Mouse (Mus musculus) retina, adult 2 months (tissue): ENCODE data around the gene D6Ertd527e.
"Not testable (repeated sequence)": the region's sequence is repeated elsewhere in the genome, so short reads cannot be mapped to it uniquely, and the experiment has no call there.

ENCODE experiments used
- DNase-seq: peaks from one replicate; pipeline ENCODE4 v3.0.0-alpha.2; 2012; ENCODE audit warnings: low read depth, low spot score

D6Ertd527e gene

GRCm38 (mm10) chr6:87104123-87104796 lies at the start of gene D6Ertd527e:
TSS of gene D6Ertd527e (plus strand) at chr6:87104746.
- no peak for DNase-seq

- no peak for DNase-seq
Observed at GRCm38 (mm10) chr6:87059754-87060153, 44.8 kb upstream of the D6Ertd527e start.

GRCm38 (mm10) chr6:87063586-87063985 lies 41.0 kb upstream of the D6Ertd527e start:
- no peak for DNase-seq

- no peak for DNase-seq
Observed at GRCm38 (mm10) chr6:87068209-87068608, 36.3 kb upstream of the D6Ertd527e start.

- no peak for DNase-seq
Observed at GRCm38 (mm10) chr6:87069195-87069900, 35.2 kb upstream of the D6Ertd527e start.

GRCm38 (mm10) chr6:87070641-87071040 lies 33.9 kb upstream of the D6Ertd527e start:
- DNase-seq = no peak

- no peak for DNase-seq
Observed at GRCm38 (mm10) chr6:87072759-87073158, 31.8 kb upstream of the D6Ertd527e start.

GRCm38 (mm10) chr6:87075092-87075685 lies 29.4 kb upstream of the D6Ertd527e start:
- DNase-seq = no peak

GRCm38 (mm10) chr6:87079457-87079856 lies 25.1 kb upstream of the D6Ertd527e start:
- DNase-seq = no peak

GRCm38 (mm10) chr6:87085026-87085425 lies 19.5 kb upstream of the D6Ertd527e start:
- DNase-seq = no peak

GRCm38 (mm10) chr6:87088356-87088755 lies 16.2 kb upstream of the D6Ertd527e start:
- no peak for DNase-seq

GRCm38 (mm10) chr6:87090877-87091276 lies 13.7 kb upstream of the D6Ertd527e start:
- DNase-seq = no peak

- no peak for DNase-seq
Observed at GRCm38 (mm10) chr6:87092476-87092875, 12.1 kb upstream of the D6Ertd527e start.

GRCm38 (mm10) chr6:87093631-87094030 lies 10.9 kb upstream of the D6Ertd527e start:
- DNase-seq = not testable (repeated sequence)

GRCm38 (mm10) chr6:87099261-87099660 lies 5.3 kb upstream of the D6Ertd527e start:
- DNase-seq = no peak

GRCm38 (mm10) chr6:87099671-87100296 lies 4.8 kb upstream of the D6Ertd527e start:
- no peak for DNase-seq

GRCm38 (mm10) chr6:87100297-87101020 lies 4.1 kb upstream of the D6Ertd527e start:
- DNase-seq = no peak

- peak; percentile 55 for DNase-seq
Observed at GRCm38 (mm10) chr6:87101281-87101954, 3.1 kb upstream of the D6Ertd527e start.

- DNase-seq = no peak
Observed at GRCm38 (mm10) chr6:87101955-87102353, 2.6 kb upstream of the D6Ertd527e start.

GRCm38 (mm10) chr6:87102421-87102911 lies 2.1 kb upstream of the D6Ertd527e start:
- DNase-seq = no peak

GRCm38 (mm10) chr6:87103314-87103713 lies 1.2 kb upstream of the D6Ertd527e start:
- DNase-seq = no peak
